Mouse (Mus musculus): Measurements from ENCODE around the gene Stag2. TPM values are rescaled to one million over a fixed set of nuclear protein-coding genes. Genes with fewer than 3 reads are reported as not detected.

Stag2 gene
- 607 and 806 TPM in 2 replicates for total RNA-seq (2017)

GRCm38 (mm10) chrX:42148788-42149556 is at the start of gene Stag2:
Gene Stag2, plus strand, starts transcription at chrX:42149317.
- peak; percentile 55 for ATAC-seq (replicated peaks; ENCODE audit: low read depth, poor library complexity, severe bottlenecking)

GRCm38 (mm10) chrX:42107137-42107536 is 42.0 kb upstream of the Stag2 start:
- no peak for ATAC-seq (replicated peaks; ENCODE audit: low read depth, poor library complexity, severe bottlenecking)

GRCm38 (mm10) chrX:42110585-42110984 is 38.5 kb upstream of the Stag2 start:
- ATAC-seq (replicated peaks; ENCODE audit: low read depth, poor library complexity, severe bottlenecking), result no peak

- no peak for ATAC-seq (replicated peaks; ENCODE audit: low read depth, poor library complexity, severe bottlenecking)
These were observed 29.6 kb upstream of the Stag2 start for GRCm38 (mm10) chrX:42119442-42120048.

GRCm38 (mm10) chrX:42124963-42125697 is 24.0 kb upstream of the Stag2 start:
- ATAC-seq (replicated peaks; ENCODE audit: low read depth, poor library complexity, severe bottlenecking), result no peak

GRCm38 (mm10) chrX:42139882-42140281 is 9.2 kb upstream of the Stag2 start:
- ATAC-seq (replicated peaks; ENCODE audit: low read depth, poor library complexity, severe bottlenecking), result no peak

- peak; percentile 69 for ATAC-seq (replicated peaks; ENCODE audit: low read depth, poor library complexity, severe bottlenecking)
These were observed 6.5 kb upstream of the Stag2 start for GRCm38 (mm10) chrX:42142620-42143019.

- no peak for ATAC-seq (replicated peaks; ENCODE audit: low read depth, poor library complexity, severe bottlenecking)
These were observed 5.1 kb upstream of the Stag2 start for GRCm38 (mm10) chrX:42143991-42144390.

- no peak for ATAC-seq (replicated peaks; ENCODE audit: low read depth, poor library complexity, severe bottlenecking)
These were observed 1.1 kb upstream of the Stag2 start for GRCm38 (mm10) chrX:42148016-42148451.

- peak; percentile 4; the same call in 1 of the 2 replicates for ATAC-seq (replicated peaks; ENCODE audit: low read depth, poor library complexity, severe bottlenecking)
These were observed 634 bp downstream of the Stag2 start for GRCm38 (mm10) chrX:42149557-42150345.

GRCm38 (mm10) chrX:42150346-42151023 is 1.4 kb downstream of the Stag2 start:
- ATAC-seq (replicated peaks; ENCODE audit: low read depth, poor library complexity, severe bottlenecking), result peak; percentile 59

GRCm38 (mm10) chrX:42151024-42151754 is 2.1 kb downstream of the Stag2 start:
- ATAC-seq (replicated peaks; ENCODE audit: low read depth, poor library complexity, severe bottlenecking), result no peak

GRCm38 (mm10) chrX:42151903-42152369 is 2.8 kb downstream of the Stag2 start:
- peak; percentile 68 for ATAC-seq (replicated peaks; ENCODE audit: low read depth, poor library complexity, severe bottlenecking)

GRCm38 (mm10) chrX:42153056-42153455 is 3.9 kb downstream of the Stag2 start:
- no peak for ATAC-seq (replicated peaks; ENCODE audit: low read depth, poor library complexity, severe bottlenecking)

GRCm38 (mm10) chrX:42165455-42165854 is 16.3 kb downstream of the Stag2 start:
- 0 out of 2 replicates have a peak, but pooled peaks have one; percentile 54 for ATAC-seq (replicated peaks; ENCODE audit: low read depth, poor library complexity, severe bottlenecking)

GRCm38 (mm10) chrX:42170811-42171210 is 21.7 kb downstream of the Stag2 start:
- peak; percentile 39; the same call in 1 of the 2 replicates for ATAC-seq (replicated peaks; ENCODE audit: low read depth, poor library complexity, severe bottlenecking)

GRCm38 (mm10) chrX:42187590-42187989 is 38.5 kb downstream of the Stag2 start:
- ATAC-seq (replicated peaks; ENCODE audit: low read depth, poor library complexity, severe bottlenecking), result no peak

GRCm38 (mm10) chrX:42188825-42189426 is 39.8 kb downstream of the Stag2 start:
- no peak for ATAC-seq (replicated peaks; ENCODE audit: low read depth, poor library complexity, severe bottlenecking)
